Mouse (Mus musculus): Measurements from ENCODE around the gene S100a8.
A peak's percentile ranks its signal among the peaks of the same experiment; 100 is the strongest.

Gene S100a8

DNA sequence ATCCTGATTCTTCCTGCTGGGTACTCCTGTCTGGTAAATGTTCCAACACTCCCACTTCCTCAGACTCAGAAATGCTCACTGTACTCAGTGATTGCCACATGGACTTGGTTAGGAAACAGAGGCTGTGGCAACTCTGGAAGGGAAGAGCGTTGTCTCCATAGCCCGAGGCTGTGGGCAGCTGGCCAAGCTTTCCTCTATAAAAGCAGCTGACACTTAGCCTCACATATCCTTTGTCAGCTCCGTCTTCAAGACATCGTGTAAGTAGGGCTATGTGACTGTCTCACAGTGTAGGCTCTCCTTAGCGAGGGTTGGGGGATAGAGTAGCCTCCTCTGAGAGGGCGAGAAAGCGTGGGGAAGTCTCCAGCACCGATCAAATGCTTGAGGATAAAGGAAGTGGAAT lies at the start of gene S100a8:
TSS of gene S100a8 (plus strand) at position 133 of the 400 bp plus-strand sequence.
- DNase-seq, result peak; percentile 69

DNA sequence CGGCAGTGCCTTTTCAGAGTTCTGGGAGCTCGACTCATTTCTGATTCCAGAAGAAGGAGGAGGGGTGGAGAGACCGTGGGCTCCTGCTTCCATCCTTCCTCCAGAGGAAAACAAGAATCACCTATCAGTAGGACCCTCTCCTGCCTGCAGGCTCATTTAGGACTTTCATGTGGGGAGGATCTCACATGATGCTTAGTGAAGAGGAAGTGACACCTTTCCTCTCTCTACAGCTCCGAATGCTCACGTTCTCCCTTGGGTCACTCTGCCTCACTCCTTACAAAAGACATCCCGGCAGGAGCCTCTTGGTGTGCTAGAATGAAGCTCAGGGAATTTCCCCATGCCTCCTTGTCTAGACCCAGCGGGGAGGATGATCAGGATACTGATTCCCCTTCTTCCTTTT lies 47.2 kb upstream of the S100a8 start:
- DNase-seq, result no peak

DNA sequence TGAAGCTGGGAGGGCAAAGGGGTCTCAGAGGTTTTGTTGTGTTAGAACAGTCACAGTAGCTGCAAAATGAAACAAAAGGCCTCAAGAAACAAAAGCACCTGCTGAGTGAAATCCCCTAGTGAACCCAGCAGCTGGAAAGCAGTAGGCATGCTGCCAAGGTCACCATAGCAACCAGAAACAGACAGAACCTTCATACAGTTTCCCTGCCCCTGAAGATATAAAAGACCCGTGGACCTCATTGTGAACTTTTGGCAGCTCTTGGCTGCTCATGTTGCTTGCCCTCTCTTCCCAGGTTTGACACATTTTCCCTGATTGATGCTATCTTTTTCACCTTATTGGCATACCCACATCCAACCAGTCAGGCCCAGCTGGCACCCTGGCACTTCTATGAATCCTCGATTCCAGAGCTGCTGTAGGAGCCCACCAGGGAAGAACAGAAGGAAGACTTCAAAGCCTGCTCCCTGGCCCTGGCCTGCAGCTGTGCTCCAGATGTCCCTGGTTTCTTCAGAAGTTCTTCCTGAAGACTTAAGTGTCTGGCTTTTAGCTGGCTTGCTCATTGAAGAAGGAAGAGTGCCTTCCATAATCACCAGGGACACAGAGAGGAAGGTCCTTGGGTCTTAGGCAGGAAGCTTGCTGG lies 45.2 kb upstream of the S100a8 start:
- DNase-seq, result peak; percentile 82

DNA sequence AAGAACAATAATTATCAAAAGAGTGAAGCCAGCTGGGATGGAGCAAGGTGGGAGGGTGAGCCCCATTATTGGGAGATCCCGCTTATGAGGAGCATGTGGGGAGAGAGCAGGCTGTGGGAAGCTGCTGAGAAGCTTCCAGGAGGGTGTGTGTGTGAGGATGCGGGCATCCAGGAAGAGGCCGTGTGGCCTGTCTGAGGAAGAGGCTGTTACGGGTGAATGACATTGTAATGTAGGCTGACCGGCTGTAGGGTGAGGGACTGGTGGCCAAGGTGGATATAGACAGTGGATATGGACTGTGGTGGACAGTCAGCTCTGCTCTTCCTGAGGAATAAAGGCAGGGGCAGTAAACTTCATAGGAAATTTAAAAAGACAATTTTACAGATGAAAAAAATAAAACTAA lies 43.3 kb upstream of the S100a8 start:
- DNase-seq, result no peak

DNA sequence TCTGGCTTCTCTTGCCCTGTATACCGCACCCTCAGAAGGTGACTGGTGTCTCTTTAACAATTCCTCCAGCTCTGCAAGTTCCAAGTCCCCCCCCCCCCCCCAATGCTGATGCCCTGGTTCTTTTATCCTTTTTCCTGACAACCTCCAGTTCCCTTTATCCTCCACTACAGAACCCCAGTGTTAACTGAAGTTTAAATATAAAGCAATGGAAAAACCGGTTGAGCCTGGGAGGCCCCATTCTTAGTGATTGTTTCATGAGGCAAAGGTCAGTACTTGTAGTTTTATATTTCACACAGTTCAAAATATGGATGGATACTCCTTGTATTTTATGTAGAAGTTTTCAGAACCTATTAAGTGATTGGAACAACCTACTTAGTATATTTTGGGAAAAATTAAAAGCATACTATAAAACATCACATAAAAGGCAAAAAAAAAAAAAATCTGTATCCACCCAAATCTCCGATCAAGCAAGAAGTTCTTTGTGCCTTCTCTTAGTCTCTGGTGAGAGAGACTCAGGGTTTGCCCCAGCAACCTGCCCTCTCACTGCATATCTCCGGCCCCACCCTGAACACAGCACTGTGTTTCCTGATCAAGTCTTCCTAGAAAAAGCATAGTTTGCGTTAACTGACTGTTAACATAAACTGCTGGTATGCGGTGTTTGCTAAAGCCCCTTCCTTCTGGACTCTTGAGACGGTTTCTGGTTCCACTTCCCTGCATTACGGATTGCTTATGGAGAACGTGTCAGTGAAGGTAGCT lies 42.3 kb upstream of the S100a8 start:
- no peak for DNase-seq

DNA sequence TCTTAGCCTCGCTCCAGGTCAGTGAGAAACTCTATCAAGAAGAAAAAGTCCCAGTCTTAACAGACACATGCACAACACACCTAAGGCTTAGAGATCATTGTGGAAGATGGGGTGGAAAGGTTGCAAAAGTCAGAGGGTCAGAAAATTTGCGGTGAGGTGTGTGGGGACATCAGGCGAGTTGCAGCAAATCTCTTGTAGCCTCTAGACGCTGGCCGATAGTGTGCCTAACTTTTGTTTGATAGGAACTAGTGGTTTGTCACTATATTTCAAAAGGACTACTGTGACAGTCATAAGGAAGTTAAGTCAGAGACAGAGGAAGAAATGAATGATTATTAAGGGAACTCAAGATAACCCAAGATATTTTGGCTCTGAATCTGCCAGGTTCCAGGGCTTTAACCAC lies 41.4 kb upstream of the S100a8 start:
- DNase-seq, result no peak

DNA sequence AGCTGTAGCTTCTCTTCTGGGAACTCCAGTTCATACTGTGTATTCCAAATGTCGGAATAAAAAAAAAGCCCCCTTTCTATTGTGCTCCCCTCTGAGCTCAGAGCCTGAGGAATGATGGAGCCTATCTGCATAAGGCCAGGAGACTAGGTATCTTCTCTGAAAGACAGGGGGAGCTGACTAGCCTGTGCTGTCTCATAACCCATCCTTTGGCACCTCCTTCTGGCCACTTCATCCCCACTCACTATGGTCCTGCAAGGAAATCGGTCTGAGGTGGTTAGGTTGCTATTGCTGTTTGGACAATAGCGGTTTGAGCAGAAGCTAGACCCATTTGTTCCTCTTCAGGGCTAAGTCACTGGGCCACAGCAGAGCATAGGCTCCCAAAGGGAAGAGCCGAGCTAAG lies 41.0 kb upstream of the S100a8 start:
- DNase-seq, result peak; percentile 50

DNA sequence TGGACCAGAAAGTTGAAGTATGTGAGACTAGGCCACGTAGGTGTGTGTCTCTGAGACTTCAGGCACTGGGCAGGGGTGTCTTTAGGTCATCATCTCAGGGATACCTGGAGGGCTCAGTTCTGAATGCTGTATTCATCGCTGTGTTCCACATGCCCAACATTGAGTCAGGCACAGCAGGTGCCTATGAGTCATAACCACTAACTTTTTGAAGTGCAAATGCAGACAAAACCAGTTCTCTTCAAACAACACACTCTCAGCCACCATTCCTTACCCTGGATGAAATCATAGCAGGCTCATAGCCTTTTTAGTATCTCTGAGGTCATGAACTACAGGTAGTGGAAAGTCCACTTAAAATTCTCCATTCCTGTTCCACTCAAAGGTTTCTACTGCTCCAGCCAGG lies 39.5 kb upstream of the S100a8 start:
- DNase-seq, result peak; percentile 28

DNA sequence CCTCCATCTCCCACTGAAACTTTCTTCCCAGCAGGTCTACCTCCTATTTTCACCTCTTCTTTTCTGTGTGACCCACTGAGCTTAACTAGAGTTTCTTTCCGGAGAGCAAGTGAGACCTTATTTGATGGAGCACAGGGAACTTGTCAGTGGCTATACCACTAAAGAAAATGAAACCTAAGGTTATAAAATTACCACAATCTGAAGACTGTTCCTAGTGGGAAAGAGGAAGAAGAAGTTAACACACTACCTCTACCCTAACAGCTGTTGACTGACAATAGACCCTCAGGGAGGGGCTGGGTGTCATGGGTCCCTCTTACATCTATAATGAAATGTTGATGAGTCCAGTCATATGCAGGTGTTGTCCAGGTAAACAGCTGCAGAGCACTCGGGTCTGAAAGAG lies 36.8 kb upstream of the S100a8 start:
- no peak for DNase-seq

DNA sequence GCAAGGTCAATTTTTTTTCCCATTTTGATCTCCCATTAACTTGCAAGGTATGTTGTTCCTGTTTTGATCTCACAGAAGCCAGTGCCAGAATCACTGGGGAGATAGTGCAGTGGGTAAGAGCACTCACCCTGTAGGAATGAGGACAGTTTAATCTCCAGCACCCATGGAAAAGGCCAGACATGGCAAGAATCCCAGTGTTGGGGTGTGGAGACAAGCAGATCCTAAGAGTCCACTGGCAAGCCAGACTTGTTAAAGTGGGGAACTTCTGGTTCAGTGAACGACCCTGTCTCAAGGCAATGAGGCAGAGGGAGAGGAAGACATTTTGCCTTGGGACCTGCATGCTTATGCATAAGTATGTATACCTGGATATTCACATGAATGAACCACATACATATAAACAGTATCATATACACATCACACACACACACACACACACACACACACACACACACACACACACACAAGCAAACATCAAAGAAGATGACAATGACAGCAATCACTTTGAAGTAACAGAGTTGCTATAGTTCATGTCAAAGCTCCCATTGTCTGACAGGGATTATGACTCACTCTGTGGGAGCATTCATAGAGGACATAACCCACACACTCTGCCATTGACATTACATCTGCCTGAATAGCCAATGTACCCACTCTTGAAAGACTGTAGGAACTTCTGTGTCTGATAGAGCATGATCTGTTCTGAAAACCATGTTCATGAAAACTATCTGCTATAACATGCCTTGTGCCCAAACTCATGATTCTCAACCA lies 30.1 kb upstream of the S100a8 start:
- DNase-seq, result no peak

DNA sequence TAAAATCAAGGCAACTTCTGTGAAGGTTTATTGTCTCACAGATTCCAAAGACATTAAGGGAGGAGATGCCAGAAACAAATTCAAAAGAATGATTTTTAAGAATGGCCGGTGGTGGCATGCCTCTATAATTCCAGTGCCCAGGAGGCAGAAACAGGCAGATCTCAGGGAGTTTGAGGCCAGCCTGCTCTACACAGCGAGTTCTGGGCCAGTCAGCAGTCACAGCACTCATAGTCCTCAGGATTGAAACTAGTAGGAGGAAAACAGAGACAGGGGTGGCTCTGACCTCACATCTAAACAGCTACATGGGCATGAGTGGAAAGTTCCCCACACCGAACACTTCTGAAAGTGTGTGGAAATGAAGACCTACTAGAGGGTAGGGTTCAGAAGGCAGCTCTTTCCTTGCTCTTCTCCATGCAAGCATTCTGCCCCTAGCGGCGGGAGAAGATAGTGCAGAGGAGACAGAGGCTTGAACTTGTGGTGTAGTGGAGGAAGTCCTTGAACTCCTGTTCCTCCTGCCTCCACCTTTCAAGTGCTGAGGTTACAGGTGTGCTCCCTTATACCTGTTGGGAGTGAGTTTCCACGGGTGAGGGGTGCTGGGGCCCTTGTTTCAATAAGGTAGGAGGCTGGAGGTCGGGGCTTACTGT lies 29.1 kb upstream of the S100a8 start:
- DNase-seq, result peak; percentile 64

DNA sequence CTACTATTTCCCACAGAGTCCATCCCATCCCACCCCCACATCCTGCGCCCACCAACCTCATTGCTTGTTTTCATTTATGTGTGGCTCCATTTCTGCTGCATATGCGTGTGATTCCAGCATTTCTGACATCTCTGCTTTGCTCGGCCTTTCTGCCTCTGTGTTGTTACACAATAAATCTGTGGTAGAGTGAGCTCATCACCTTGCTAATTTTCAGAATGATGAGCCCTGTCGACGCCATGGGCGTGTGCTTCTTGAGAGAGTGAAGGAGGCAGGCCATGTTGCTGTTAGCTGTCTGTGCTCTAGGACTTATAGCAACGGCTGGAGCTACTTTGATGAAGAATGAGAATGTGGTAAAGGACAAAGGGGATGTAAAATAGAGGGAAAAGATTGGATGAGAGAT lies 27.8 kb upstream of the S100a8 start:
- no peak for DNase-seq

DNA sequence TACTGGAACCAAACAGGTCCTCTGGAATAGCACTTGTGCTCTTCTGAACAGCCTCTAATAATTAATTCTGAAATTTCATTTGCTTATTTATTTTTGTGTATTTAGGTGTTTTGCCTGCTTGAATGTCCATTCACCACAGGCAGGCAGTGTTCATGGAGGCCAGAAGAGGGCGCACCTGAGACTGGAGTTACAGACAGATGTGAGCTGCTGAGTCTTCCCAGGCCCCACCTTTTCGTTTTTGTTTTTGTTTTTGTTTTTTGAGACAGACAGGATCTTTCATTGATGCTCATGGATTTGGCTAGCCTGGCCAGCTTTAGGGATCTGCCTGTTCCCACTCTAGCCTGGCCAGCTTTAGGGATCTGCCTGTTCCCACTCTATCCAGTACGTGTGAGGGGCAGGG lies 24.6 kb upstream of the S100a8 start:
- DNase-seq, result peak; percentile 83

DNA sequence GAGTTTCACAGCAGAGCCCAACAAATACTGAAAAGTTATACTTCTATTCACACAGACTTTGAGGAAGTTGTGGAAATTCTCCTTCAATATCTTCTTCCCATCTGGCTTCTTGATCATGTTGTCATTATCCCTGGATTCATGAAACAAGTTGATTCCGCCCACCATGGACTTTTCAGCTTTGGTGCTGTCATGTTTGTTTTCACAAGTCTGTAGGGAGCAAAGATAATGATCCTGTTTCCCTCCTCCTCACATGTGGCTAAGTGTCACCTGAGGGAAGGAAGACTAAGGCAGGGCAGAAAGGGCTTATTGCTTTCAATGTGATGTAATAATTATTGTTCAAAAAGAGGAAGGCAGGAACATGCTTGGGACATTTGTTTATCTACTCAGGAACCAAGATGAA lies 21.5 kb upstream of the S100a8 start:
- no peak for DNase-seq

DNA sequence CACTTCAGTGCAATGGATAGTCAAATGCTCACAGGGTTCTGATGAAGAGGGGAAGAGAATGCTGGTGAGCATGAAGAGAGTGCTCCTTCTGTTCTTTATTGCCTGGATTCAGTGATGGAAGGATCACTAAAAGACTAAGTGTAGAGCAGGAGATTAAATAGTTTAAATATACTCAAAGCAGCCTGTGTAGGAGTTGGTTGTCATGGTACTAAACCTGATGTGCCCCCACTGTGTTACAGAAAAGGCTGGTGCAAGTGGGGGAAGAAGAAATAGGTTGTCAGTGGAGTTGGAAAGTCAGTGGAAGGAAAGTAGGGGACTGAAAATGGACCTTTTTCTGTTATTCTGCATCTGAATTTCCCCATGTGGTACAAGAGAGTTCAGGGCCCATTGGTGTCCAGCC lies 19.8 kb upstream of the S100a8 start:
- no peak for DNase-seq

DNA sequence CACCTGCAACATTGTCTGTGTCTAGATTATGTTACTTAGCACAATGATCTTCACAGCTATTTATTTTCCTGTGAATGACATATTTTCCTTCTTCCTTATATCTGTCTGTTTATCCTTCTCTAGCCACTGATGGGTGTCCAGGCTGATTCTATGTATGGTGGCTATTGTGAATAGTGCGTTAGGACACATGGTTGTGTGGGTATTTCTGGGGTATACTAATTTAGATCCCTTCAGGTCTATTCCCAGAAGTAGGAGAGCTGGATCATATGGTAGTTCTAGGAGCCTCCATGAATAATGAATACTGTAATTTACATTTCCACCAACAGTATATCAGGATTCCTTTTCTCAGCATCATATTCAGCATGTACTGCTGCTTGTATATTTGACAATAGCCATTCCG lies 18.9 kb upstream of the S100a8 start:
- DNase-seq, result no peak

DNA sequence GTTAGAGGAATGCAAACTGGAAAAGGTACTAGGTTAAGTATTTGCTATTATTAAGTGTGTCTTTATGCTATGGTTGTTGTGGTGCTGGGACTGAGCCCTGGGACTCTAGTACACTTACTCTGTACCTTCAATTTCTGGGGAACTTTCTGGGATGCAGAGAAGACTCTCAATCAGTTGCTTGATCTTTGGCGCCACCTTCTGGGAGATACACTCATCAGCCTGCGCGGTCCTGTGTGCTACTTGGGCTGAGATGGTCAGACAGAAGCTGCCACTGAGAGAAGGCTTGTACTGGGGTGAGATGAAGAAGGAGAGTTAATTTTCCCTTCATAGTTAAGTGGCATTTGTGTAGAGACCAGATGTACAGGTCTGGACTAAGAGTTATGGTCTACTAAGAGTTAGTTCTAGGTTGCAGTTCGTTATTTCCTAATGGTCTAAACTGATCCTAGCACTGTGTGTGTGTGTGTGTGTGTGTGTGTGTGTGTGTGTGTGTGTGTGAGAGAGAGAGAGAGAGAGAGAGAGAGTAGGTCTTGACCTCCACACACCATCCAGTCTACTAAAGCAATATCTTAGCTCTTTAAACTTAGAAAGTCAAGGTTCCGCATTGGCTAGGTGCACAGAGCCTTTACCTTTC lies 15.8 kb upstream of the S100a8 start:
- DNase-seq, result peak; percentile 89

DNA sequence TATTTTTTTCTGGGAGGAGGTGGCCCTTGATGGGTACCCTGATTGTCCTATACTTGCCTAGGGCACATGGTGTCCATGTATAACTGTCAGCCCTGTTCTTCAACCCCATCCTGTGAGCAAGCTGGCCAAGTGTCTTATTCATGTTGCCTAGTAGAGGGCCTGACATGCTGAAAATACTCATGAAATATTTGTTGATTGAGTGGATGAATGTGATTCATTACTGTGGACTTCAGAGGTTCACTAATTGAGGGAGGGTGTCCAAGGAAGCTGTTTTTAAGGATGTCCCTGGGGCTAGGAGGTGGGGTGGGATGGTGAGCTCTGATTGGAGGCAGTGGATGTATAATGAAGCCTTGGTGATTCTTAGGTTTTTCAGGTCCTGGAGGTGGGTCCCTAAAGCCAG lies 15.1 kb upstream of the S100a8 start, which contains the start of gene S100a7a:
TSS of gene S100a7a (plus strand) at position 301 of the 400 bp plus-strand sequence.
- no peak for DNase-seq

DNA sequence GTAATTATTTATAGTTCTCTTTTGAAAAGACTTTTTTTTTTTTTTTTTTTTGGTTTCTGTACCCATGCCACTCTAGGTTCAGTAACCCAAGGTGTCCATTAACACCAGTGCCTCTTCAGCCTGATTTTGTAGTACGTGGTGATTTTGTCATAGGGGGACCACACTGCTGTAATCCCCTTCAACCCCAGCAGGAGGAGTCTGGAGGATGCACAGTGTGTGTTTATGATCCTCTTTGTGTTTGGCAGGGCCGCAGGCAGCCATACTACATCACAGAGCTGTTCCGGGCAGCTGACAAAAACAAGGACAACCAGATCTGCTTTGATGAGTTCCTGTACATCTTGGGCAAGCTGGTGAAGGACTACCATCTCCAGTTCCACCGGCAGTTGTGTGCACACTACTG lies 11.4 kb upstream of the S100a8 start:
- no peak for DNase-seq

DNA sequence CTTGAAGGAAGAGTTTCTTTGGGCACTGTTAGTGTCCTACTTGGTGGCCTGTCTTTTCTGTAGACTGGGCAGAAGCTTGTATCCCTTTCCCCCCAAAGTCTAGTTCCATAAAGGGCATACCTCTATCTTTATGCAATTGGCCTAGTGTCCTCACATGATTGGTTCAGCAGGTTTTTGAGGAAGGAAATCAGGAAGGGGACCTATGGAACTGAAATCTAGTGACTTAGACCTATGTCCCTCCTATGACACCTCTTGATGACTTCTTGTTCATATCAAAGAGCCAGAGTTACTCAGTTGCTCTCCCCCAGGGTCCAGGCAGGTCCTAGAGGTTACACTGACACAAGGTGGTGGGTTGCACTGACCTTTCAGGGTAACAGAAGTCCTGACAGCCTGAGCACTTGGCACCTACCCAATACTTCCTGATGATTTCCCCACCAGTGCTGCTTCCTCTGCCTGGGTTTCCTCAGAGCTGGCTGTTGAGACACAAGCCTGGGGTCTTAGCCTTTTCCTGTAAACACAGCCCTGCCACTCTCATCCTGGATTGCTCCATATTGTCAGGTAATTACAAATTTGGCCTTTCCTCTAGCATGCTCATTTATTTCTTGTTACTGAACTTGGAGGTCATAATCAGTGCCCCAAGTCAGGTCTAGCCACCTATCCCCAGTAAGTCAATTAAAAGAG lies 9.3 kb upstream of the S100a8 start:
- DNase-seq, result no peak

DNA sequence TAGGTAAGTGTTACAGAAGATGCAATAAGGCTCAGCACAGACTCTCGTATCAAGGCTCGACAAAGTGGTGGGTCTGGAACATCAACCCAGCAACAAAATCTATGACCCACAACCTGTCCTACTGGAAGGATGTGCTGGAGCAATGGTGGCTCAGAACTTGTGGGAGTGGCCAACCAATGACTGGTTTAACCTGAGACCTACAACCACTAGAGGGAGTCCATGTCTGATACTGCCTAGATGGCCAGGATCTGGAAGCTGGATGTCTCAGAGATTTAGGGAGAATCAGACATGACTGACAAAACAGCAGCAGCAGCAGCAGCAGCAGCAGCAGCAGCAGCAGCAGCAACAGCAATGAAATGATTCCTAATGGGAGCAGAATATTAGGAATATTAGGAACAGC lies 4.6 kb upstream of the S100a8 start:
- peak; percentile 55 for DNase-seq

DNA sequence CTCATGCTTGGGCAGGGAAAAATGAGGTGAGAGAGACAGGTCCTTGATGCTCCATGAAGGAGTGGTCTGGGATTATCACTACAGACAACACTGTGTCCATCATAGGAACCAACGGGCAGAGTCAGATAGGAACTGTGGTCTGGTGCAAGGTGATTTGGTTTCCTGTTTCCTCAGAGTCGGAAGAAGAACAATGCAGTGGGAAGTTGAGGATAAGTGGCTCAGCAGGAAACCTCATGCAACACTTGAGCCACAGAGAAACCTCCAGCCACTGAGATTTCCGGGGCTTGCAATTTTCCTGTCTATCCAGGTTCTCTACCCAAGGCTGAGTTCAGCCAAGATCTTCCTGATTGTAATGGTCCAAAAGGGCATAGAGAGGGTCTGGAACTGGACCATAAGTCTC lies 9.9 kb downstream of the S100a8 start:
- DNase-seq, result no peak

Data from lung, postnatal 36 days (tissue).